Mouse (Mus musculus): ENCODE data around the gene Krtap5-1. TPM values are rescaled to one million over a fixed set of nuclear protein-coding genes. Genes with fewer than 3 reads are reported as not detected.

Gene Krtap5-1
- polyA plus RNA-seq (2017; shearing (Covaris generic)), result not detected

GRCm38 (mm10) chr7:142297018-142297417 lies at the start of gene Krtap5-1:
Krtap5-1 (minus strand) TSS chr7:142297118.

DNA sequence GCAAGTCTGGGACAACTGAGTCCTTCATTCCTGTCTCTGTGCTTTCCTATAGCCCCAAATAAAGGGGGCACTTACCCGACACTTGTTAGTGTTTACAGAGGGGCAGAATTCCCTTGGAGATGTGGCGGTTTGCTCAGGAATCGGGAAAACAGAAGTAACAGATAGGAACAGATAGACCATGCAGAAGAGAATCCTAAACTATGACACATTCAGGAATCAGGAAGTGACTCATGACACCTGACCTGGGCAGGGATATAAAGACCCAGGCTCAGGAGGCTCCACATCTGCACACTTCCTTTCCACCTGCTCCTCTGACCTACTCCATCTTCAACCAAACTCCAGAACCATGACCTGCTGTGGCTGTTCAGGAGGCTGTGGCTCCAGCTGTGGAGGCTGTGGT lies 6.3 kb upstream of the Krtap5-1 start, which contains the start of gene Krtap5-4:
Krtap5-4 (plus strand) TSS at position 301 of the 400 bp plus-strand sequence.

GRCm38 (mm10) chr7:142274263-142274662 lies 22.7 kb downstream of the Krtap5-1 start, which contains the start of gene Gm4559:
Gm4559 (minus strand) TSS chr7:142274363.

DNA sequence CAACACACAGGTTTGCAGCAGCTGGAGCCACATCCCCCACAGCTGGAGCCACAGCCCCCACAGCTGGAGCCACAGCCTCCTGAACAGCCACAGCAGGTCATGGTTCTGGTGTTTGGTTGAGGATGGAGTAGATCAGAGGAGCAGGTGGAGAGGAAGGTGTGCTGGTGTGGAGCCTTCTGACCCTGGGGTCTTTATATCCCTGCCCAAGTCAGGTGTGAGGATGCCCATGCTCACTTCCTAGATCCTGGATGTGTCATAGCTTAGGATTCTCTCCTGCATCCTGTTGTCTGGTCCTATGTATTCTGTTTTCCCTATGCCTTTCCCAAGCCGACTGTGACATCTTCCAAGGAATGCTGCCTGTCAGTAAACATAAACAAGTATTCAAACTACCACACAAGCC lies 38.7 kb downstream of the Krtap5-1 start, which contains the start of gene Gm2431:
Gm2431 (minus strand) TSS at position 101 of the 400 bp plus-strand sequence.

Other genes starting within 250 kb of the Krtap5-1 start
- gene Mob2, start 236.1 kb downstream of the Krtap5-1 start, polyA plus RNA-seq (2017; shearing (Covaris generic)), result 79.6 TPM
- gene Dusp8, start 201.3 kb downstream of the Krtap5-1 start, polyA plus RNA-seq (2017; shearing (Covaris generic)), result not detected
- gene Gm45618, start 176.4 kb downstream of the Krtap5-1 start, polyA plus RNA-seq (2017; shearing (Covaris generic)), result not detected
- gene Gm39115, start 161.1 kb downstream of the Krtap5-1 start, polyA plus RNA-seq (2017; shearing (Covaris generic)), result not detected
- gene Gm45337, start 152.5 kb downstream of the Krtap5-1 start, polyA plus RNA-seq (2017; shearing (Covaris generic)), result not detected
- not detected for gene Gm29735, start 140.0 kb downstream of the Krtap5-1 start, polyA plus RNA-seq (2017; shearing (Covaris generic))
- not detected for gene Gm4553, start 131.4 kb downstream of the Krtap5-1 start, polyA plus RNA-seq (2017; shearing (Covaris generic))
- not detected for gene Krtap5-2, start 121.1 kb downstream of the Krtap5-1 start, polyA plus RNA-seq (2017; shearing (Covaris generic))
- gene Gm10153, start 106.7 kb downstream of the Krtap5-1 start, polyA plus RNA-seq (2017; shearing (Covaris generic)), result not detected
- gene Krtap5-3, start 95.8 kb downstream of the Krtap5-1 start, polyA plus RNA-seq (2017; shearing (Covaris generic)), result not detected
- gene Gm7579, start 85.3 kb downstream of the Krtap5-1 start, polyA plus RNA-seq (2017; shearing (Covaris generic)), result not detected
- not detected for gene Krtap5-5, start 67.1 kb downstream of the Krtap5-1 start, polyA plus RNA-seq (2017; shearing (Covaris generic))
- gene Gm40460, start 56.0 kb downstream of the Krtap5-1 start, polyA plus RNA-seq (2017; shearing (Covaris generic)), result not detected
- gene Gm2431, start 38.8 kb downstream of the Krtap5-1 start, polyA plus RNA-seq (2017; shearing (Covaris generic)), result not detected
- gene Gm4559, start 22.8 kb downstream of the Krtap5-1 start, polyA plus RNA-seq (2017; shearing (Covaris generic)), result not detected
- gene Krtap5-4, start 6.4 kb upstream of the Krtap5-1 start, polyA plus RNA-seq (2017; shearing (Covaris generic)), result not detected
- gene Ifitm10, start 76.6 kb upstream of the Krtap5-1 start, polyA plus RNA-seq (2017; shearing (Covaris generic)), result 2.3 TPM
- gene Gm49369, start 85.5 kb upstream of the Krtap5-1 start, polyA plus RNA-seq (2017; shearing (Covaris generic)), result not detected
- 417 TPM for gene Ctsd, start 90.9 kb upstream of the Krtap5-1 start, polyA plus RNA-seq (2017; shearing (Covaris generic))
- gene Syt8, start 137.7 kb upstream of the Krtap5-1 start, polyA plus RNA-seq (2017; shearing (Covaris generic)), result not detected
- not detected for gene Tnni2, start 144.7 kb upstream of the Krtap5-1 start, polyA plus RNA-seq (2017; shearing (Covaris generic))
- 1,327 TPM for gene Lsp1, start 163.7 kb upstream of the Krtap5-1 start, polyA plus RNA-seq (2017; shearing (Covaris generic))
- gene Tnnt3, start 201.7 kb upstream of the Krtap5-1 start, polyA plus RNA-seq (2017; shearing (Covaris generic)), result 1.7 TPM
- 4.0 TPM for gene Mrpl23, start 235.6 kb upstream of the Krtap5-1 start, polyA plus RNA-seq (2017; shearing (Covaris generic))